Mouse (Mus musculus) liver, embryonic 12.5 days (tissue): ENCODE measurements around the gene Arhgap21. TPM values are rescaled to one million over a fixed set of nuclear protein-coding genes. Genes with fewer than 3 reads are reported as not detected.
A peak's percentile ranks its signal among the peaks of the same experiment; 100 is the strongest.

Experiments
- ATAC-seq: fragments of 200-750 bp; cut with Nextera tagmentation; 2 replicates; pipeline ENCODE4 v1.8.0; 2017; ENCODE audit warnings: moderate number of reproducible peaks, mild to moderate bottlenecking, moderate library complexity
- H3K27ac ChIP-seq: fragments of 300-500 bp; sonication (generic); 2 replicates; pipeline ENCODE4 v1.5.1; 2016; ENCODE audit warnings: mild to moderate bottlenecking
- H3K27me3 ChIP-seq: fragments of 300-500 bp; sonication (generic); replicated peaks from 2 replicates; pipeline ENCODE4 v1.6.1; 2016; ENCODE audit warnings: mild to moderate bottlenecking, moderate library complexity
- H3K36me3 ChIP-seq: fragments of 300-500 bp; sonication (generic); 2 replicates; pipeline ENCODE4 v1.6.1; 2016; ENCODE audit warnings: mild to moderate bottlenecking, moderate library complexity
- H3K4me1 ChIP-seq: fragments of 300-500 bp; sonication (generic); 2 replicates; pipeline ENCODE4 v1.6.1; 2016
- H3K4me2 ChIP-seq: fragments of 300-500 bp; sonication (generic); 2 replicates; pipeline ENCODE4 v1.6.1; 2016; ENCODE audit warnings: mild to moderate bottlenecking, moderate library complexity
- H3K4me3 ChIP-seq: fragments of 300-500 bp; sonication (generic); 2 replicates; pipeline ENCODE4 v1.5.1; 2016; ENCODE audit warnings: mild to moderate bottlenecking, moderate library complexity
- H3K9ac ChIP-seq: fragments of 300-500 bp; sonication (generic); 2 replicates; pipeline ENCODE4 v1.6.1; 2016; ENCODE audit warnings: mild to moderate bottlenecking, moderate library complexity
- H3K9me3 ChIP-seq: fragments of 300-500 bp; sonication (generic); replicated peaks from 2 replicates; pipeline ENCODE4 v1.6.1; 2016; ENCODE audit warnings: mild to moderate bottlenecking, moderate library complexity
- WGBS: fragments of 180-500 bp; shearing (Covaris S2); methylation state at CpG from one replicate; pipeline ENCODE4 v1.1.7; 2016; ENCODE audit not compliant: insufficient replicate concordance; 5-methylcytosine and 5-hydroxymethylcytosine counted together
- polyA plus RNA-seq: library from polyadenylated mRNA; unstranded; fragments of >200 nt; fragmentation: Nextera tagmentation; extraction: Ambion mirVana; gene quantifications from 2 replicates; pipeline ENCODE4 v1.2.1, GENCODE M21; 2016

Arhgap21 gene
- polyA plus RNA-seq, 1 experiment from 2014 or later, result 12.4 TPM

- Histone ChIP-seq H3K9me3 (no peaks in the 10 kb centered on the region), H3K27ac (no peak overlapping the region), H3K36me3 (peaks cover 14% of the 10 kb centered on the region; the same call in 1 of the 2 replicates), H3K4me2 (no peak overlapping the region), H3K27me3 (no peaks in the 10 kb centered on the region), H3K4me1 (0 out of 2 replicates have a peak, but pooled peaks cover 7% of the 10 kb centered on the region), H3K4me3 (no peak overlapping the region), H3K9ac (no peak overlapping the region)
- WGBS, result 85% methylated on average over 11 of the region's 11 CpGs
- no peak for ATAC-seq
These were observed 65.6 kb downstream of the Arhgap21 start for GRCm38 (mm10) chr2:20902981-20903645.

GRCm38 (mm10) chr2:20901916-20902315, 66.8 kb downstream of the Arhgap21 start:
- Histone ChIP-seq H3K27ac (no peak overlapping the region), H3K36me3 (peaks cover 14% of the 10 kb centered on the region; the same call in 1 of the 2 replicates), H3K27me3 (no peaks in the 10 kb centered on the region), H3K4me3 (no peak overlapping the region), H3K4me2 (no peak overlapping the region), H3K9me3 (no peaks in the 10 kb centered on the region), H3K4me1 (0 out of 2 replicates have a peak, but pooled peaks cover 7% of the 10 kb centered on the region), H3K9ac (no peak overlapping the region)
- ATAC-seq, result no peak
- WGBS, result 82% methylated on average over 4 of the region's 4 CpGs

GRCm38 (mm10) chr2:20899301-20899700, 69.4 kb downstream of the Arhgap21 start:
- peaks cover 10% of the 10 kb centered on the region for H3K4me1 ChIP-seq
- H3K4me3 ChIP-seq, result no peak overlapping the region
- no peaks in the 10 kb centered on the region for H3K9me3 ChIP-seq
- H3K9ac ChIP-seq, result no peak overlapping the region
- ATAC-seq, result peak; percentile 45; the same call in 1 of the 2 replicates
- 32% methylated on average over 9 of the region's 9 CpGs for WGBS
- peaks cover 4% of the 10 kb centered on the region; the same call in 1 of the 2 replicates for H3K36me3 ChIP-seq
- H3K27me3 ChIP-seq, result no peaks in the 10 kb centered on the region
- no peak overlapping the region for H3K27ac ChIP-seq
- peak overlapping the region; percentile 32 for H3K4me2 ChIP-seq

GRCm38 (mm10) chr2:20898684-20899083, 70.0 kb downstream of the Arhgap21 start:
- Histone ChIP-seq H3K27me3 (no peaks in the 10 kb centered on the region), H3K9ac (no peak overlapping the region), H3K9me3 (no peaks in the 10 kb centered on the region), H3K4me2 (peak overlapping the region; percentile 32), H3K4me1 (peaks cover 13% of the 10 kb centered on the region), H3K4me3 (no peak overlapping the region), H3K36me3 (peaks cover 4% of the 10 kb centered on the region; the same call in 1 of the 2 replicates), H3K27ac (no peak overlapping the region)
- ATAC-seq, result peak; percentile 81
- WGBS, result 39% methylated on average over 6 of the region's 6 CpGs

GRCm38 (mm10) chr2:20896446-20896845, 72.2 kb downstream of the Arhgap21 start:
- Histone ChIP-seq H3K9me3 (no peaks in the 10 kb centered on the region), H3K36me3 (peaks cover 7% of the 10 kb centered on the region), H3K27ac (no peak overlapping the region), H3K9ac (no peak overlapping the region), H3K4me3 (no peak overlapping the region), H3K4me1 (peaks cover 13% of the 10 kb centered on the region), H3K4me2 (no peak overlapping the region), H3K27me3 (no peaks in the 10 kb centered on the region)
- WGBS, result 84% methylated on average over 5 of the region's 5 CpGs
- ATAC-seq, result no peak

- peaks cover 10% of the 10 kb centered on the region for H3K4me1 ChIP-seq
- no peak overlapping the region for H3K27ac ChIP-seq
- H3K9me3 ChIP-seq, result no peaks in the 10 kb centered on the region
- peaks cover 17% of the 10 kb centered on the region for H3K36me3 ChIP-seq
- WGBS, result 21% methylated on average over 5 of the region's 5 CpGs
- H3K9ac ChIP-seq, result no peak overlapping the region
- ATAC-seq, result peak; percentile 42; the same call in 1 of the 2 replicates
- H3K4me3 ChIP-seq, result no peak overlapping the region
- no peaks in the 10 kb centered on the region for H3K27me3 ChIP-seq
- no peak overlapping the region for H3K4me2 ChIP-seq
These were observed 74.5 kb downstream of the Arhgap21 start for GRCm38 (mm10) chr2:20894100-20894690.

- H3K27me3 ChIP-seq, result no peaks in the 10 kb centered on the region
- H3K36me3 ChIP-seq, result peaks cover 55% of the 10 kb centered on the region
- no peak overlapping the region for H3K4me2 ChIP-seq
- no peak overlapping the region for H3K27ac ChIP-seq
- no peak overlapping the region for H3K4me3 ChIP-seq
- no peaks in the 10 kb centered on the region for H3K9me3 ChIP-seq
- 73% methylated on average over 3 of the region's 3 CpGs for WGBS
- H3K4me1 ChIP-seq, result no peaks in the 10 kb centered on the region
- no peak overlapping the region for H3K9ac ChIP-seq
- ATAC-seq, result no peak
These were observed 79.9 kb downstream of the Arhgap21 start for GRCm38 (mm10) chr2:20888751-20889150.

- H3K27me3 ChIP-seq, result no peaks in the 10 kb centered on the region
- no peak overlapping the region for H3K4me2 ChIP-seq
- H3K9ac ChIP-seq, result no peak overlapping the region
- peaks cover 75% of the 10 kb centered on the region for H3K36me3 ChIP-seq
- ATAC-seq, result no peak
- WGBS, result 87% methylated on average over 8 of the region's 8 CpGs
- H3K4me3 ChIP-seq, result no peak overlapping the region
- peaks cover 8% of the 10 kb centered on the region for H3K4me1 ChIP-seq
- no peak overlapping the region for H3K27ac ChIP-seq
- no peaks in the 10 kb centered on the region for H3K9me3 ChIP-seq
These were observed 85.4 kb downstream of the Arhgap21 start for GRCm38 (mm10) chr2:20883288-20883687.

- Histone ChIP-seq H3K4me2 (no peak overlapping the region), H3K9me3 (no peaks in the 10 kb centered on the region), H3K27ac (no peak overlapping the region), H3K36me3 (peaks cover 64% of the 10 kb centered on the region), H3K4me1 (peaks cover 9% of the 10 kb centered on the region), H3K9ac (no peak overlapping the region), H3K4me3 (no peak overlapping the region), H3K27me3 (no peaks in the 10 kb centered on the region)
- no peak for ATAC-seq
- WGBS, result 83% methylated on average over 16 of the region's 16 CpGs
These were observed 88.6 kb downstream of the Arhgap21 start for GRCm38 (mm10) chr2:20879877-20880605.

- no peak for ATAC-seq
- H3K4me1 ChIP-seq, result peaks cover 9% of the 10 kb centered on the region
- no peak overlapping the region for H3K27ac ChIP-seq
- no peaks in the 10 kb centered on the region for H3K27me3 ChIP-seq
- no peak overlapping the region for H3K9ac ChIP-seq
- 91% methylated on average over 5 of the region's 5 CpGs for WGBS
- H3K9me3 ChIP-seq, result no peaks in the 10 kb centered on the region
- H3K4me2 ChIP-seq, result no peak overlapping the region
- H3K4me3 ChIP-seq, result no peak overlapping the region
- H3K36me3 ChIP-seq, result peaks cover 56% of the 10 kb centered on the region
These were observed 94.1 kb downstream of the Arhgap21 start for GRCm38 (mm10) chr2:20874621-20875020.

GRCm38 (mm10) chr2:20869212-20869965, 99.3 kb downstream of the Arhgap21 start:
- Histone ChIP-seq H3K36me3 (peaks cover 56% of the 10 kb centered on the region), H3K4me1 (no peaks in the 10 kb centered on the region), H3K27me3 (no peaks in the 10 kb centered on the region), H3K4me2 (no peak overlapping the region), H3K9ac (no peak overlapping the region), H3K9me3 (no peaks in the 10 kb centered on the region), H3K27ac (no peak overlapping the region), H3K4me3 (no peak overlapping the region)
- WGBS, result 47% methylated on average over 2 of the region's 2 CpGs
- ATAC-seq, result no peak
